Comparison of ENCODE assay signal across 9 mouse cellular contexts in genomic region chr8:78690795-78691194, GRCm38 (mm10).
DNase-seq lines count a peak whose midpoint lies in the region; ATAC-seq and TF ChIP-seq lines count a peak whose summit lies in the region.
"Had no signal": no experiment of that assay in that cellular context is flagged by ENCODE, and none has a peak within 500 bp of the region (broad histone marks: within the 10 kb centered on the region; RNA-seq: fewer than 3 reads in every experiment).

No protein-coding gene starts in this region.

- no peak for TF ChIP-seq POLR2A in brain, embryonic 14.5 days (IDR thresholded peaks at IDR 0.05; ENCODE audit: borderline replicate concordance, extremely low read depth, insufficient read depth, insufficient read length, poor library complexity, severe bottlenecking)

- peak; percentile 36 for DNase-seq in brain, adult 2 months (ENCODE audit: low read depth, low spot score)
- DNase-seq in brain, embryonic 14.5 days (ENCODE audit: low read depth): peak; percentile 72
- peak; percentile 26 for DNase-seq in hindbrain, embryonic 11.5 days (ENCODE audit: low spot score)
- DNase-seq in adrenal gland, postnatal 25 days: no peak
- DNase-seq in liver, postnatal 0 days: no peak

- H3K36me3 ChIP-seq in hindbrain, embryonic 11.5 days (ENCODE audit: control insufficient read depth, insufficient read depth, low read length): no peaks in the 10 kb centered on the region
- H3K36me3 ChIP-seq in midbrain, embryonic 15.5 days (replicated peaks): no peaks in the 10 kb centered on the region
- H3K36me3 ChIP-seq in liver, postnatal 0 days (replicated peaks; ENCODE audit: insufficient read depth, low read length): no peaks in the 10 kb centered on the region

- TF ChIP-seq EP300 in liver, postnatal 0 days (IDR thresholded peaks at IDR 0.05; ENCODE audit: low read depth): no peak

- no peaks in the 10 kb centered on the region for H3K9me3 ChIP-seq in hindbrain, embryonic 11.5 days (ENCODE audit: control insufficient read depth, low read length)
- no peaks in the 10 kb centered on the region for H3K9me3 ChIP-seq in midbrain, embryonic 15.5 days
- H3K9me3 ChIP-seq in liver, postnatal 0 days (ENCODE audit: low read length): no peaks in the 10 kb centered on the region

- peak; percentile 76 for ATAC-seq in hindbrain, embryonic 11.5 days (ENCODE audit: low FRiP score)
- peak; percentile 76 for ATAC-seq in midbrain, embryonic 15.5 days (replicated peaks)
- ATAC-seq in erythroid progenitor cell, adult 5-6 weeks (replicated peaks; ENCODE audit: low FRiP score, poor library complexity, severe bottlenecking): no peak
- no peak for ATAC-seq in liver, postnatal 0 days
- ATAC-seq: lung, postnatal 0 days had no signal

- H3K9ac ChIP-seq in hindbrain, embryonic 11.5 days (ENCODE audit: low read depth, low read length): no peak overlapping the region
- H3K9ac ChIP-seq in midbrain, embryonic 15.5 days: no peak overlapping the region
- no peak overlapping the region for H3K9ac ChIP-seq in liver, postnatal 0 days (replicated peaks)

- no peak overlapping the region for H3K4me2 ChIP-seq in hindbrain, embryonic 11.5 days (replicated peaks; ENCODE audit: low read depth, low read length)
- H3K4me2 ChIP-seq in midbrain, embryonic 15.5 days: no peak overlapping the region
- no peak overlapping the region for H3K4me2 ChIP-seq in liver, postnatal 0 days (ENCODE audit: low read depth, low read length)

- H3K4me3 ChIP-seq in hindbrain, embryonic 11.5 days (ENCODE audit: low read depth, low read length): no peak overlapping the region
- no peak overlapping the region for H3K4me3 ChIP-seq in midbrain, embryonic 15.5 days
- H3K4me3 ChIP-seq in liver, postnatal 0 days (ENCODE audit: low read depth, low read length): no peak overlapping the region
- H3K4me3 ChIP-seq: myocyte had no signal

- H3K27ac ChIP-seq in hindbrain, embryonic 11.5 days (ENCODE audit: low read depth, low read length): no peak overlapping the region
- no peak overlapping the region for H3K27ac ChIP-seq in midbrain, embryonic 15.5 days
- H3K27ac ChIP-seq in liver, postnatal 0 days (ENCODE audit: low read depth): no peak overlapping the region

- no peaks in the 10 kb centered on the region for H3K4me1 ChIP-seq in hindbrain, embryonic 11.5 days (replicated peaks; ENCODE audit: control insufficient read depth, insufficient read depth, low read length)
- peaks cover 10% of the 10 kb centered on the region; the same call in 1 of the 2 replicates for H3K4me1 ChIP-seq in midbrain, embryonic 15.5 days
- no peaks in the 10 kb centered on the region for H3K4me1 ChIP-seq in liver, postnatal 0 days (ENCODE audit: insufficient read depth)

- no peaks in the 10 kb centered on the region for H3K27me3 ChIP-seq in hindbrain, embryonic 11.5 days (ENCODE audit: control insufficient read depth, insufficient read depth, low read length)
- H3K27me3 ChIP-seq in midbrain, embryonic 15.5 days (replicated peaks): no peaks in the 10 kb centered on the region
- H3K27me3 ChIP-seq in liver, postnatal 0 days (ENCODE audit: insufficient read depth, low read length): no peaks in the 10 kb centered on the region

- WGBS in hindbrain, embryonic 11.5 days: 53% methylated on average over 10 of the region's 10 CpGs
- 41% methylated on average over 10 of the region's 10 CpGs for WGBS in midbrain, embryonic 15.5 days
- 87% methylated on average over 10 of the region's 10 CpGs for WGBS in liver, postnatal 0 days (ENCODE audit: insufficient replicate concordance)

- TF ChIP-seq CTCF in brain, embryonic 14.5 days (IDR thresholded peaks at IDR 0.05; ENCODE audit: borderline replicate concordance, extremely low read depth, insufficient read depth, insufficient read length): no peak
- no peak for TF ChIP-seq CTCF in liver, postnatal 0 days (IDR thresholded peaks at IDR 0.05; ENCODE audit: low read depth)

Comparison
In these comparisons a context has a peak if more than half of its experiments do, and no peak if none do; other contexts are left out.
1. DNase-seq: peak in brain, adult 2 months (single experiment), brain, embryonic 14.5 days (single experiment) and hindbrain, embryonic 11.5 days (single experiment); none in adrenal gland, postnatal 25 days (single experiment) and liver, postnatal 0 days (single experiment).
2. ATAC-seq: peak in hindbrain, embryonic 11.5 days (single experiment) and midbrain, embryonic 15.5 days (single experiment); none in erythroid progenitor cell, adult 5-6 weeks (single experiment) and liver, postnatal 0 days (single experiment).